Mouse (Mus musculus) lung, adult 2 months (tissue): ENCODE measurements around the gene Ccdc174. TPM values are rescaled to one million over a fixed set of nuclear protein-coding genes. Genes with fewer than 3 reads are reported as not detected.

Source experiments
- DNase-seq: peaks from one replicate; pipeline ENCODE4 v3.0.0; 2022
- H3K4me1 ChIP-seq: fragments of 200-500 bp; 2 replicates; pipeline ENCODE4 v1.6.1; 2011; ENCODE audit warnings: low read length; ENCODE audit not compliant: control insufficient read depth, insufficient read depth
- H3K4me3 ChIP-seq: fragments of 200-500 bp; replicated peaks from 2 replicates; pipeline ENCODE3; 2011; ENCODE audit warnings: low read depth, mild to moderate bottlenecking, control low read depth, low read length; ENCODE audit errors: extremely low read depth
- CTCF ChIP-seq: fragments of 200-500 bp; IDR thresholded peaks from 2 replicates; pipeline ENCODE4 v1.5.1; 2011; ENCODE audit warnings: mild to moderate bottlenecking, low read length, control low read depth; ENCODE audit not compliant: insufficient read depth
- POLR2A ChIP-seq: fragments of 200-500 bp; IDR thresholded peaks from 2 replicates; pipeline ENCODE4 v1.6.1; 2011; ENCODE audit warnings: low read depth, mild to moderate bottlenecking, control low read depth, low read length, borderline replicate concordance; ENCODE audit errors: extremely low read depth
- WGBS: fragments of 180-500 bp; shearing (Covaris S2); methylation state at CpG from one replicate; pipeline ENCODE4 v1.1.7; 2018; 5-methylcytosine and 5-hydroxymethylcytosine counted together
- polyA plus RNA-seq: library from polyadenylated mRNA; depleted of rRNA; stranded (reverse); fragments of >200 nt; gene quantifications from 2 replicates; pipeline ENCODE4 v1.2.3, GENCODE M21; 2012; rRNA removed

Gene Ccdc174
- polyA plus RNA-seq, 1 experiment, result 3.8 TPM

DNA sequence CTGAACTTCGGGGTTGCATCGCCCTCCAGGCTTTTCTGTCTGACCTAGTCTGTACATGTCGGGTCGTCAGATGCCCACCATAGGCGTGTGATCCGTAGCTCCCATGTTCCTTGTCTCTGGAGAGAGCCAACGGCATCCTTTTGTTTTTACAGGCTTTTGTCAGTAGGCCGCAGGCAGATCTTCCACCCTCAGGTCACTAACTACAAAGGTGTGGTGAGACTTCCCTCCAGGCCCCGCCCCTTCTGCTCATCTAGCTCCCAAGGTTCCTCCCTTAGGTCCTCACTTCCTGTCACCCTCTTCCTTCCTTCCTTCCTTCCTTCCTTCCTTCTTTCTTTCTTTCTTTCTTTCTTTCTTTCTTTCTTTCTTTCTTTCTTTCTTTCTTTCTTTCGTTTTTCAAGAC lies 36.2 kb downstream of the Ccdc174 start:
- H3K4me3 ChIP-seq, result no peak overlapping the region
- TF ChIP-seq POLR2A (no peak), CTCF (no peak)
- H3K4me1 ChIP-seq, result no peaks in the 10 kb centered on the region
- DNase-seq, result no peak
- WGBS, result 87% methylated on average over 10 of the region's 10 CpGs

DNA sequence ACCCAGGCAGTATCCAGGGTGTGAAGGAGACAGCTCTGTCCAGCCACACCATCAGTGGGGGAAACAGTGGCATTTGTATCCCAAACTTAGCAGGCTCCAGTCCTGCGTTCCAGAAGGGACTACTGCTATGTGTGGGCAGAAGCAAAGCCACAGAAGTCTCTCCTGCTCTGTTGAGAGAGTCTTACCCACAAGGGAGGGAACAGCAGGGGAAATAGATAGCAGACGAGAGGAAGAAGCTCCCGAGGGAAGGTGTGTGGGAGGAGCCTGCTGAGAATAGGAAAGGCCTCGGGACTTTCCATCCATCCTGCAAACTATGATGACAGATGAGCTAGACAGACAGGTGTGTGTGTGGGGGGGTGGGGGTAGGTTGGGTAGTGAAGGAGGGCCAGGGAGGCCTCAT lies 39.4 kb downstream of the Ccdc174 start:
- H3K4me3 ChIP-seq, result no peak overlapping the region

DNA sequence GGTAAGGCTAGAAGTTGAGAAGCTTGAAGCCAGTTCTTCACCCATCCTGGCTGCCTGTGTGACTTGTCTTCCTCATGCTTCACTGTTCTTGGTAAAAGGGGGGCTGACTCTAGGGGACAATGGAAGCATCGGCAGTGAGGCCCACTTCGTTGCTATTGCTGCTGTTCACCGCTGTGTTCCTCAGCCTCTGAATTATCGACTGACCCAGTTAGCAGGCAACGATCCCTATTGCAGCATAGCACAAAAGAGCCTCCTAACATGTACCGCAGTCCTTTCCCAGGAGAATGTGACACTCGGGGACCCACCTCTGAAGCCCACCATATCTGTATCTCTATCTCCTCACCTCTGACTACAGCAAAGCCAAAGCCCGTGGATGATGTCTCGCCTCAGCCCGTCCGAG lies 39.9 kb downstream of the Ccdc174 start:
- no peak for DNase-seq
- WGBS, result 91% methylated on average over 11 of the region's 11 CpGs

More for the DNA sequence above, 39.4 kb downstream of the Ccdc174 start:
- DNase-seq, result no peak
- WGBS, result 42% methylated on average over 4 of the region's 4 CpGs
- TF ChIP-seq POLR2A (no peak), CTCF (no peak)
- no peaks in the 10 kb centered on the region for H3K4me1 ChIP-seq

DNA sequence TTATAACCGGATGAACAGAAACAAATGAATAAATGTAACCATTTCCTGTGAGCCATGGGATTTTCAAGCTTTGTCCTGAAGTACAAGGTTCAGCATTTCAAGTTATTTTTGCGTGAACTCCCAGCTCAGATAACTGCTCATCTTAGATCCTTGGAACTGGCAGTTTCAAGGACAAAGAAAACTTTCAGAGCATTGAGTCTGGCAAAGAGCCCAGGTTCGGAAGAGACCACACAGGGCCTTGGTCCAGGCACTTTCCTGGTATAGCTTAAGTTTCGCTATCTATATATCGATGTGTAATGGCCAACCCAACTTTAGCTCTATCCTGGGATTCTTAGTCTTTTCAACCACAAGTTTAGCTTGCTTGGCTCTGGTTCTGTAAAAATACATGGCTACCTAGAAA lies 53.4 kb downstream of the Ccdc174 start:
- H3K4me3 ChIP-seq, result no peak overlapping the region
- 47% methylated on average over 5 of the region's 5 CpGs for WGBS
- DNase-seq, result no peak
- no peaks in the 10 kb centered on the region for H3K4me1 ChIP-seq
- TF ChIP-seq POLR2A (no peak), CTCF (no peak)

More for the DNA sequence above, 39.9 kb downstream of the Ccdc174 start:
- H3K4me3 ChIP-seq, result no peak overlapping the region
- TF ChIP-seq POLR2A (no peak), CTCF (no peak)
- H3K4me1 ChIP-seq, result no peaks in the 10 kb centered on the region

DNA sequence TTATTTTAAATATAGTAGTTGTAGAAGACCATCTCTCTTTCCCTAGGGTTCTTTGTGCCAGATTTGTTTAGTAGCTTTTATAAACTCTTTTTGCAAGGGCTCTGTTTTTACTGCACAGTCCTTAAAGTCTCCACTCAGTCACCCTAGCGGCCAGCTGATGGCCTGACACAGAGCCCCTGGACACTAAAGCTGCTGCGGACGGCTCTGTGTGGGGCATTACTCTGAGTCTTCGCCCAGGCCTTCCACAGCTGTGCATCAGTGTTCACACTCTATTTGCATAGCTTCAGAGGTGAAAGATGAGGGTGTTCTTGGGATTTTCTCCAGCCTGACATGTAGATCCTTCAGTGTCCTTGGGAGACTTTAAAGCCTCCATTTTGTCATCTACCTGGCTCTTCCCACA lies 60.6 kb downstream of the Ccdc174 start:
- TF ChIP-seq CTCF (no peak), POLR2A (no peak)
- 64% methylated on average over 4 of the region's 4 CpGs for WGBS
- Histone ChIP-seq H3K4me3 (no peak overlapping the region), H3K4me1 (no peaks in the 10 kb centered on the region)
- no peak for DNase-seq

DNA sequence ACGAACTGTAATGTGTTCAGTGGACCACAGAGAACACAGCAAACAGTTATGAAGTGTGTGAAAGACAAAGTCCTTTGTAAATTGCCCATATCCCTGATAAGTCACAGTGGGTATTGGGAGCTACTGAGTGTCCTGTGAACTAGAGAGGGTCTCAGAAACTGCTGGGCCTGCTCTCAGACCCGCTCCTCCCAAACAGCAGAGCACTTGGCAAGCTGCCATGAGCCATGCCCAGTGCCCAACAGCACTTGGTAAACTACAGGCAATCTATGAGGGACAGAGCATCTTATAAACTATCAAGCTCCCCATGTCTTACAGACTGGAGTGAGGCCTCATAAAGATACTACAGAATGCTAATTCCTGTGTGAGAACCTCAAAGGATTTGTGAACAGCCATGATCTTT lies 70.6 kb downstream of the Ccdc174 start:
- DNase-seq, result no peak
- WGBS, result 64% methylated on average over 2 of the region's 2 CpGs
- H3K4me3 ChIP-seq, result no peak overlapping the region
- no peak for TF ChIP-seq POLR2A
- no peaks in the 10 kb centered on the region for H3K4me1 ChIP-seq

Other genes with a start within 250 kb of the Ccdc174 start
- gene Slc6a6, start 194.0 kb upstream of the Ccdc174 start, polyA plus RNA-seq, result 178 and 228 TPM in 2 replicates
- gene Grip2, start 50.8 kb upstream of the Ccdc174 start, polyA plus RNA-seq, result 1.2 and 2.1 TPM in 2 replicates
- 0.22 TPM in 2 replicates for gene 4930590J08Rik, start 24.8 kb downstream of the Ccdc174 start, polyA plus RNA-seq
- 31.2 and 32.6 TPM in 2 replicates for gene Fgd5, start 100.8 kb downstream of the Ccdc174 start, polyA plus RNA-seq
- gene Nr2c2, start 213.3 kb downstream of the Ccdc174 start, polyA plus RNA-seq, result 15.0 and 22.1 TPM in 2 replicates